Mouse (Mus musculus): Measurements from ENCODE around the gene Fam131c. TPM values are rescaled to one million over a fixed set of nuclear protein-coding genes. Genes with fewer than 3 reads are reported as not detected.

Fam131c gene
- polyA plus RNA-seq, 1 experiment from 2014 or later, result 40.1 TPM

DNA sequence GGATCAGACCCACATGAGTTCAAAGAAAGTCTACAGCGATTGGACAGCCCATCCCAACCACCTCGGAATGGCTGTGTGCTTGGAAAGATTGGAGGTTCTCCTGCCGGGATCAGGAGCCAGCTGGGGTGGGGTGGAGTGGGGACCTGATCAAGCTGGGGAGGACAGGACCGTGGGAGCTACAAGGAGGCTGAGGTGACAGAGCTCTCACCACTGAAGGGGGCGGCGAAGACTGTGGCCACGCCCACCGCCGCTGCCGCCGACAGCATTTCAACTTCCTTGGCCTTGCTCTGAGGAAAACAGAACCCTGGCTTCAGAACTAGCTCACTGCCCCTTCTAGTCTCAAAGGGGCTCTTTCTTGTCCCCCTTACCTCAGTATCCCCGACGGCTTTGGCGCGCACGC, 26.7 kb downstream of the Fam131c start:
- no peak for DNase-seq (ENCODE audit: low spot score)
- H3K9me3 ChIP-seq (ENCODE audit: control insufficient read depth, low read length), result no peaks in the 10 kb centered on the region
- H3K27me3 ChIP-seq (ENCODE audit: control insufficient read depth, insufficient read depth, low read length), result 0 out of 2 replicates have a peak, but pooled peaks cover 4% of the 10 kb centered on the region
- no peak for ATAC-seq (ENCODE audit: low FRiP score)
- H3K9ac ChIP-seq, result no peak overlapping the region
- no peak overlapping the region for H3K4me3 ChIP-seq (replicated peaks; ENCODE audit: low read length)
- no peak overlapping the region for H3K27ac ChIP-seq
- WGBS, result 22% methylated on average over 15 of the region's 16 CpGs
- H3K36me3 ChIP-seq (replicated peaks; ENCODE audit: control insufficient read depth, insufficient read depth), result no peaks in the 10 kb centered on the region
- H3K4me2 ChIP-seq (replicated peaks), result no peak overlapping the region; the same call in 1 of the 2 replicates
- H3K4me1 ChIP-seq (replicated peaks; ENCODE audit: control insufficient read depth, insufficient read depth, low read length), result no peaks in the 10 kb centered on the region

DNA sequence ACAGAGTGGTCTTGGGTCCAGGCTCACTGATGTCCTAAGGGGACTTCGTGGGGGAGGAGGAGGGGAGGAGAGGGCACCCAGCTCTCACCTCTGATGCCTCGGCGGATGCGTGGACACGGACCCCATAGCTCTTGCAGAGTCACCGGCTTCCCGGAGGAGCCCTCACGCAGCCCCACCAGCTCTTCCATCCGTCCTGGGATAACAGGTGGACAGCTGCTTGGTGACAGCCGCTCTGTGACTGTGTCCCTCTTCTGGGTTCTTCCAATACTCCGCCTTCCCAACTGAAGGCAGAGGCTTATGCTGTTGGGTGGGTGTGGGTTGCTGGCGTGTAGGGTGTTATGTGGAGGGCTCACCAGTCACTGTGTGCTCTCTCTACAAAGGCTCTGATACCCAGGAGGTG, 29.8 kb downstream of the Fam131c start:
- Histone ChIP-seq H3K4me2 (replicated peaks) (no peak overlapping the region), H3K27me3 (ENCODE audit: control insufficient read depth, insufficient read depth, low read length) (0 out of 2 replicates have a peak, but pooled peaks cover 4% of the 10 kb centered on the region), H3K36me3 (replicated peaks; ENCODE audit: control insufficient read depth, insufficient read depth) (no peaks in the 10 kb centered on the region), H3K4me3 (replicated peaks; ENCODE audit: low read length) (no peak overlapping the region), H3K9me3 (ENCODE audit: control insufficient read depth, low read length) (no peaks in the 10 kb centered on the region), H3K9ac (no peak overlapping the region), H3K27ac (no peak overlapping the region), H3K4me1 (replicated peaks; ENCODE audit: control insufficient read depth, insufficient read depth, low read length) (no peaks in the 10 kb centered on the region)
- 75% methylated on average over 12 of the region's 12 CpGs for WGBS
- ATAC-seq (ENCODE audit: low FRiP score) (no peak), DNase-seq (ENCODE audit: low spot score) (no peak)

DNA sequence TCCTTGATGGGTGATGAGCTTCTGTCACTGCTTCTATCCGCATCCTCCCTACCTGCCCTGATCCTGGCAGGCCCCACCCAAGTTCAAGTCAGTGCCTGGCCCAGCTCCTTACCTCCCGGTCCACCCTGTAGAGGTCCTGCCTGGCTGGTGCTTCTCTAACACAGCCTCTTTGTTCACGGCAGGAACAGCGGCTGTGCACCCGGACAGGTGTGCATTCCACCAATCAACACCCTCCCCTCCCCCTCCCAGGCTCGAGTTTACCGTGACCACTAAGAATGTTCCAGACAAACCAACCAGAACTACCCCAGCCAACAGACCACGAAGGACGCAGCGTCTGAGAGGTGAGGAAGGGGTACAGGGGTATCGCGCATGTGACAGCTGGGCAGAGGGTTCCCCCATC, 30.5 kb downstream of the Fam131c start, which contains the start of gene Clcnka:
Gene Clcnka, minus strand, starts transcription at position 180 of the 400 bp plus-strand sequence.
- no peak within 1 kb of the TSS for H3K4me2 ChIP-seq (replicated peaks)
- ATAC-seq (ENCODE audit: low FRiP score), result no peak
- H3K9ac ChIP-seq, result no peak within 1 kb of the TSS
- H3K4me1 ChIP-seq (replicated peaks; ENCODE audit: control insufficient read depth, insufficient read depth, low read length), result no peaks in the 10 kb centered on the region
- H3K27ac ChIP-seq, result no peak within 1 kb of the TSS
- no peaks in the 10 kb centered on the region for H3K36me3 ChIP-seq (replicated peaks; ENCODE audit: control insufficient read depth, insufficient read depth)
- H3K9me3 ChIP-seq (ENCODE audit: control insufficient read depth, low read length), result no peaks in the 10 kb centered on the region
- WGBS, result 65% methylated on average over 12 of the region's 12 CpGs
- H3K4me3 ChIP-seq (replicated peaks; ENCODE audit: low read length), result no peak within 1 kb of the TSS
- DNase-seq (ENCODE audit: low spot score), result no peak
- H3K27me3 ChIP-seq (ENCODE audit: control insufficient read depth, insufficient read depth, low read length), result 0 out of 2 replicates have a peak, but pooled peaks cover 4% of the 10 kb centered on the region

DNA sequence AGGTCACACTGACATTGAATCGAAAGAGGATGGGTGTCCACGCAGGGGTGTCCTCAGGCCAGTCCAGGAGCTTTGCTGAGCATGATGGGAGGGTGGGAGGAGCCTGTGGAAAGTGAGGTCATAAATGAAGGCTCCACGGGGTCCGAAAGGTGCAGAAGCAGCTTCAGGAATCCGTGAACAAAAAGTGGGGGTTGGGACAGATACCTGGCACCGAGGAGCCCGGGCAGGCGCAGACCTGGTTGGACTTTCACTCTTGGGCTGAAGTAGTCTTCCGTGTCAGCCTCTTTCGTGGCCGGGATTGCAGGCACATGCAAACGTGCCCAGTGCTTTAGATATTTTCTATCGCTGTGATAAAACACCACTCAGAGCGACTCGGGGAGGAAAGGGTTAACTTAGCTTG, 32.2 kb downstream of the Fam131c start:
- H3K9ac ChIP-seq, result no peak overlapping the region
- no peaks in the 10 kb centered on the region for H3K9me3 ChIP-seq (ENCODE audit: control insufficient read depth, low read length)
- whole genome bisulfite sequencing, result 85% methylated on average over 15 of the region's 15 CpGs
- ATAC-seq (ENCODE audit: low FRiP score) (no peak), DNase-seq (ENCODE audit: low spot score) (no peak)
- H3K4me1 ChIP-seq (replicated peaks; ENCODE audit: control insufficient read depth, insufficient read depth, low read length), result no peaks in the 10 kb centered on the region
- no peak overlapping the region for H3K4me2 ChIP-seq (replicated peaks)
- no peaks in the 10 kb centered on the region for H3K36me3 ChIP-seq (replicated peaks; ENCODE audit: control insufficient read depth, insufficient read depth)
- H3K27me3 ChIP-seq (ENCODE audit: control insufficient read depth, insufficient read depth, low read length), result no peaks in the 10 kb centered on the region
- H3K27ac ChIP-seq, result no peak overlapping the region
- H3K4me3 ChIP-seq (replicated peaks; ENCODE audit: low read length), result no peak overlapping the region

DNA sequence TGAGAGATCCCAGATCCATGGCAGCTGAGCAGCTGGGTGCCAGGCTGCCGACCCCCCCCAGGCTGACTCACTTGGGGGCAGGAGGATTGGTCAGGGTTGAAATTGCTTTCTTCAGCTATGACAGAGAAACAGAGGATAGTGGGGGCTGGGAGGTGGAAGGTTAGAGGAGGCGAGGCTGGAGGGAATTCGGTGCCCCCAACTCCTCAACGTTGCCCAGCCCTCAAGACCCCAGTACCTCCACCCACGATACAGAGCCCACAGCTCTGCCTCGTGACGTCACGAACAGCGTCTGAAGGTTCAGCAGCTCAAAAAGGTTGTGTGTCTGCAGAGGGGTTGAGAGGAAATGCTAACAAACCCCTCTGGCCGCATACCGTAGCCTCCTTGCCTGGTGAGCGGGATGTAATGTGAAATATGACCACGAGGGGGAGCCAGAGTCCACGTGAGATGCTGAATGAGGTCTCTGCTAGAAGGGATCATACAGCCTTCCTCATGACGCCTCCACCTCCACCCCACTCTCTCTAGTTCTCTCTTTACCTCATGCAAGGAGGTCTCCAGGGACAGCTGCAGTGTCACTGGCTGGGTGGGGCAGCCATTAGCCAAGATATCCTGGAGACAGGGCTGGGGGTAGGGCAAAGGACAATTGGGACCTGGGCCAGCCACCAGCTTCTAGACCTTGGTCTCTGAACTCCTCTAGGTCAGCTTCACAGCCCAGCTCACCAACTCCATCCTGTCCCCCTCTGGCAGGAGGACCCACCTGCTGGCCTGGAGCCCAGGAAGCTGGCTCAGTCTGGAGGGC, 36.7 kb downstream of the Fam131c start:
- no peak overlapping the region for H3K4me3 ChIP-seq (replicated peaks; ENCODE audit: low read length)
- H3K4me2 ChIP-seq (replicated peaks), result peak overlapping the region; percentile 42
- DNase-seq (ENCODE audit: low spot score) (peak; percentile 96), ATAC-seq (ENCODE audit: low FRiP score) (peak; percentile 90)
- H3K27ac ChIP-seq, result no peak overlapping the region
- no peaks in the 10 kb centered on the region for H3K4me1 ChIP-seq (replicated peaks; ENCODE audit: control insufficient read depth, insufficient read depth, low read length)
- 18% methylated on average over 15 of the region's 15 CpGs for WGBS
- no peaks in the 10 kb centered on the region for H3K9me3 ChIP-seq (ENCODE audit: control insufficient read depth, low read length)
- no peaks in the 10 kb centered on the region for H3K27me3 ChIP-seq (ENCODE audit: control insufficient read depth, insufficient read depth, low read length)
- no peaks in the 10 kb centered on the region for H3K36me3 ChIP-seq (replicated peaks; ENCODE audit: control insufficient read depth, insufficient read depth)
- peak overlapping the region; percentile 12; the same call in 1 of the 2 replicates for H3K9ac ChIP-seq

DNA sequence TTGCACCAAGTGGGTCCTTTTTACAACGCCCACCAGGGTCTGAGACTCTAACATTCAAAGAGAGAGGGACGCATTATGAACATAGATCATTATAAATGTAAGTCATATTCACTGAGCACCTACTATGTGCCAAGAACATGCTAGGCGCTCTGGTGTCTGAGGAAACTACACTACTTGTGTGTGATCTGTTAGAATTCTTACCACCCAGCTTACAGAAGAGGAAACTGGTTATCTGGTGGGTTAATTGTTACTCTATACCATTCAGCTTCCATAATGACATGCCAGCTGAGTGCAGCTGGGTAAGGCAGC, 37.2 kb downstream of the Fam131c start:
- Histone ChIP-seq H3K4me2 (replicated peaks) (no peak overlapping the region), H3K27me3 (ENCODE audit: control insufficient read depth, insufficient read depth, low read length) (no peaks in the 10 kb centered on the region), H3K27ac (no peak overlapping the region), H3K4me3 (replicated peaks; ENCODE audit: low read length) (no peak overlapping the region), H3K4me1 (replicated peaks; ENCODE audit: control insufficient read depth, insufficient read depth, low read length) (no peaks in the 10 kb centered on the region), H3K9ac (no peak overlapping the region), H3K9me3 (ENCODE audit: control insufficient read depth, low read length) (no peaks in the 10 kb centered on the region), H3K36me3 (replicated peaks; ENCODE audit: control insufficient read depth, insufficient read depth) (no peaks in the 10 kb centered on the region)
- DNase-seq (ENCODE audit: low spot score) (no peak), ATAC-seq (ENCODE audit: low FRiP score) (no peak)
- 90% methylated on average over 3 of the region's 3 CpGs for WGBS

DNA sequence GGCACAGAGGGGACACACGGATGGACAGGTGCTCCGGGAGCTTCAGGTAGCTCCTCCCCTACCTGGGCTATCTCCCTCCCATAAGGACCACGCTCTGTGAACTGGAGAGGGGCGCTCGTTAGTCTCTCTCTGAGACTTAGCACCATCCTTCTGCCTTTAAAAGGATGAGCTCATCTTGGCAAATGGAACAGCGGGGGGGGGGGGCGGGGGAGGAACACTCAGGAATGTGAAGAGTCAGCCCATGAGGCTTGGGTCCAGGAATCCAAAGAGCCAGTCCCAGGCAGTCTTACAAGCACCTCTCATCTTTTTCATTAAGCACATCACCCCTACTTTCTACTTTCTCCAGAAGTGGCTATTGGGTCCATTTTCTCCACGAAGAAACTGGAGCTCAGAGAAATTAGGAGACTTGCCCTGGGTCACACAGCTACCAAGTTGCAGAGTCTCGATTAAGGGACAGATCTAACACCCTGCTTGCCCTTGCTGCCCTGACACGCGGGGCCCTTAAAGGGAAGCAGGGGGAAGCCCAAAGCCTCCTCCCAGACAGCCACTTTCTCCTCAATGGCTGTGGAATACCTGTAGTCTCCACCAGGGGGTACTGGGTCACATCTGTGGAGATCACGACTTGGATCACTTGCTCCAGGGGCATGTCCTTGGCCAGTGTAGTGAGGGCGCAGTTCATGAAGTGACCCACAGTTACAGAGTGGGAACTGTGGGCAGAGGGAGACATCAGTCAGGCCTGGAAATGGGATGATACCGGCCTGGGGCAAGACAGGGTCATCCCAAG, 38.7 kb downstream of the Fam131c start:
- Histone ChIP-seq H3K4me1 (replicated peaks; ENCODE audit: control insufficient read depth, insufficient read depth, low read length) (no peaks in the 10 kb centered on the region), H3K9ac (no peak overlapping the region), H3K4me2 (replicated peaks) (no peak overlapping the region), H3K27ac (no peak overlapping the region), H3K4me3 (replicated peaks; ENCODE audit: low read length) (no peak overlapping the region), H3K9me3 (ENCODE audit: control insufficient read depth, low read length) (no peaks in the 10 kb centered on the region), H3K36me3 (replicated peaks; ENCODE audit: control insufficient read depth, insufficient read depth) (no peaks in the 10 kb centered on the region), H3K27me3 (ENCODE audit: control insufficient read depth, insufficient read depth, low read length) (no peaks in the 10 kb centered on the region)
- DNase-seq (ENCODE audit: low spot score) (no peak), ATAC-seq (ENCODE audit: low FRiP score) (no peak)
- 49% methylated on average over 14 of the region's 14 CpGs for WGBS

DNA sequence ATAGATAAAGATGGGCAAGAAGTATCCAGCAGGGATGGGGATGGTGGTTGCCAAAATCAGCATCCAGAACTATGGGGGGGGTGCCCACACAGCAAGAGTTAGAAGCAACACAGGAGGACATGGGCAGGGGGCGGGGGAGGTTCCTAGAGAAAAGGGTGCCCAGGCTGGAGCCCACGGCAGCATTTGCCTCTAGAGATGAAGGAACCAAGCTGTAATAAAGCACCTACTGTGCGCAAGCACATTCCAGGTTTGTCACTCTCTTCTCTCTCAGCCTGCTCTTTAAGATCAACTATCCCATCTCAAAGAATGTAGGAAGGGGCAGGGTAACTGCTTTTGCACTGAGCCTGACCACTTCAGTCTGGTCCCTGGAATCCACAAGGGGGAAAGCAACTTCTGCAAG, 40.6 kb downstream of the Fam131c start:
- Histone ChIP-seq H3K27me3 (ENCODE audit: control insufficient read depth, insufficient read depth, low read length) (no peaks in the 10 kb centered on the region), H3K4me3 (replicated peaks; ENCODE audit: low read length) (no peak overlapping the region), H3K9me3 (ENCODE audit: control insufficient read depth, low read length) (no peaks in the 10 kb centered on the region), H3K9ac (no peak overlapping the region), H3K36me3 (replicated peaks; ENCODE audit: control insufficient read depth, insufficient read depth) (no peaks in the 10 kb centered on the region), H3K4me2 (replicated peaks) (no peak overlapping the region), H3K27ac (no peak overlapping the region), H3K4me1 (replicated peaks; ENCODE audit: control insufficient read depth, insufficient read depth, low read length) (no peaks in the 10 kb centered on the region)
- 98% methylated on average over 3 of the region's 3 CpGs for WGBS
- DNase-seq (ENCODE audit: low spot score), result no peak
- ATAC-seq (ENCODE audit: low FRiP score), result no peak

DNA sequence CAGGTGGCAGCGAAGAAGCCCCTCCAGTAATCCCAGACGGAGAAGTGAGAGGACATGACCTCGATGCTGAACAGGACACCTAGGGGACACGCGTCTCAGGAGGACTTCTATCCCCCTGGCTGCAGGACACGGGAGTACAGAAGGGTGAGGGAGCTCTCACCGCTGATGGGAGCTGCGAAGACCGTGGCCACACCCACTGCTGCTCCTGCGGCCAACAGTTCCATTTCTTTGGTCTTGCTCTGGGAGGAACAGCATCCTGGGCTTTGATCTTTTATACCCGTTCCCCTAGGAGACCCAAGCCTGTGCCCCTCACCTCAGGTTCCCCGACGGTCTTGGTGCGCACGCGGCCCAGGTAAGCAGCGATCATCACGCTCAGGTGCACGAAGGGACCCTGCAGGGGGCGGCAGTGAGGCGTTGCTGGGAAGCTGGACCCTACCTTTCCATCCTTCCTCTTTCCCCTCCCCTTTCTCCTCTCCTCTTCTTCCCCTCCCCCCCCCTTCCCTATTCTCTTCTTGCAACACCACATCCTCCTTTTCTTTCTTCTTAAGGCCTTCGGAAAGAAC, 43.5 kb downstream of the Fam131c start:
- H3K4me2 ChIP-seq (replicated peaks), result no peak overlapping the region
- no peaks in the 10 kb centered on the region for H3K27me3 ChIP-seq (ENCODE audit: control insufficient read depth, insufficient read depth, low read length)
- H3K4me1 ChIP-seq (replicated peaks; ENCODE audit: control insufficient read depth, insufficient read depth, low read length), result no peaks in the 10 kb centered on the region
- H3K9ac ChIP-seq, result no peak overlapping the region
- WGBS, result 22% methylated on average over 22 of the region's 22 CpGs
- no peak overlapping the region for H3K4me3 ChIP-seq (replicated peaks; ENCODE audit: low read length)
- no peak for DNase-seq (ENCODE audit: low spot score)
- no peaks in the 10 kb centered on the region for H3K9me3 ChIP-seq (ENCODE audit: control insufficient read depth, low read length)
- ATAC-seq (ENCODE audit: low FRiP score), result no peak
- H3K36me3 ChIP-seq (replicated peaks; ENCODE audit: control insufficient read depth, insufficient read depth), result no peaks in the 10 kb centered on the region
- no peak overlapping the region for H3K27ac ChIP-seq
